Mouse (Mus musculus) adrenal gland, postnatal 36 days (tissue): Measurements from ENCODE around the gene Ankrd13b. TPM values are rescaled to one million over a fixed set of nuclear protein-coding genes. Genes with fewer than 3 reads are reported as not detected.

ENCODE experiments used
- DNase-seq, 2 experiments: peaks; one replicate each; pipeline ENCODE4 v3.0.0; 2021; ENCODE audit warnings: mixed read lengths in 1 of 2
- total RNA-seq, 2 experiments: library from RNA; stranded (reverse); gene quantifications; 2 replicates each; pipeline ENCODE4 v1.2.3; 2021

Ankrd13b gene
- total RNA-seq, 2 experiments from 2014 or later = 5.8 to 6.7 TPM

- DNase-seq = peak; percentile 88 to 92
These were observed 27.0 kb downstream of the Ankrd13b start, which contains the start of gene Coro6 for GRCm38 (mm10) chr11:77462283-77463100. Gene Coro6 (plus strand): TSS chr11:77462411.

GRCm38 (mm10) chr11:77461856-77462255 is 27.6 kb downstream of the Ankrd13b start:
- no peak for DNase-seq

GRCm38 (mm10) chr11:77456866-77457265 is 32.6 kb downstream of the Ankrd13b start:
- DNase-seq = no peak

- no peak for DNase-seq
These were observed 33.5 kb downstream of the Ankrd13b start for GRCm38 (mm10) chr11:77455770-77456510.

- no peak for DNase-seq
These were observed 36.1 kb downstream of the Ankrd13b start for GRCm38 (mm10) chr11:77453388-77453787.

GRCm38 (mm10) chr11:77451670-77452069 is 37.8 kb downstream of the Ankrd13b start:
- no peak for DNase-seq

GRCm38 (mm10) chr11:77449224-77449623 is 40.3 kb downstream of the Ankrd13b start:
- no peak for DNase-seq

- DNase-seq = peak; percentile 43 to 66
These were observed 42.8 kb downstream of the Ankrd13b start for GRCm38 (mm10) chr11:77446628-77447041.

GRCm38 (mm10) chr11:77444939-77445338 is 44.5 kb downstream of the Ankrd13b start:
- DNase-seq = peak; percentile 30 to 36

- peak; percentile 27 to 40 for DNase-seq
These were observed 47.0 kb downstream of the Ankrd13b start for GRCm38 (mm10) chr11:77442186-77443170.

GRCm38 (mm10) chr11:77441020-77441419 is 48.5 kb downstream of the Ankrd13b start:
- DNase-seq = no peak

GRCm38 (mm10) chr11:77440081-77440480 is 49.4 kb downstream of the Ankrd13b start:
- no peak for DNase-seq

GRCm38 (mm10) chr11:77437026-77437425 is 52.5 kb downstream of the Ankrd13b start:
- no peak for DNase-seq

GRCm38 (mm10) chr11:77428446-77428845 is 61.0 kb downstream of the Ankrd13b start:
- DNase-seq = no peak

GRCm38 (mm10) chr11:77423175-77423859 is 66.2 kb downstream of the Ankrd13b start:
- peak; percentile 26 to 31 for DNase-seq

Other genes starting within 250 kb of the Ankrd13b start
- 1 to 10 TPM in 1 of 2 experiments, under 1 TPM in 1; 0.96 to 1.7 TPM for gene Coro6, start 27.3 kb downstream of the Ankrd13b start, total RNA-seq
- gene Git1, start 3.9 kb upstream of the Ankrd13b start, total RNA-seq = 10 to 100 TPM; 47.6 to 49.9 TPM
- gene Abhd15, start 25.4 kb upstream of the Ankrd13b start, total RNA-seq = 10 to 100 TPM; 12.6 to 14.0 TPM
- gene Trp53i13, start 26.3 kb upstream of the Ankrd13b start, total RNA-seq = 10 to 100 TPM in 1 of 2 experiments, 1 to 10 TPM in 1; 9.4 to 10.1 TPM
- not detected for gene Gm10392, start 29.5 kb upstream of the Ankrd13b start, total RNA-seq
- gene Taok1, start 118.1 kb upstream of the Ankrd13b start, total RNA-seq = 10 to 100 TPM; 59.9 to 60.0 TPM
- 10 to 100 TPM; 80.8 to 82.4 TPM for gene Nufip2, start 196.5 kb upstream of the Ankrd13b start, total RNA-seq
- gene Cryba1, start 235.6 kb upstream of the Ankrd13b start, total RNA-seq = not detected